Mouse (Mus musculus): ENCODE results near the gene Gm12216.
"Not testable (repeated sequence)": the region's sequence is repeated elsewhere in the genome, so short reads cannot be mapped to it uniquely, and the experiment has no call there.

The Gm12216 gene

GRCm38 (mm10) chr11:53858761-53859580, at the start of gene Gm12216:
Gm12216 (minus strand) TSS chr11:53859256.
- in situ Hi-C loops (cut with MboI; ENCODE audit: low sequenced_read_pairs) = loop anchor here (10.0 kb wide), 1 partner anchor 104 kb away; no protein-coding TSS in a partner anchor

DNA sequence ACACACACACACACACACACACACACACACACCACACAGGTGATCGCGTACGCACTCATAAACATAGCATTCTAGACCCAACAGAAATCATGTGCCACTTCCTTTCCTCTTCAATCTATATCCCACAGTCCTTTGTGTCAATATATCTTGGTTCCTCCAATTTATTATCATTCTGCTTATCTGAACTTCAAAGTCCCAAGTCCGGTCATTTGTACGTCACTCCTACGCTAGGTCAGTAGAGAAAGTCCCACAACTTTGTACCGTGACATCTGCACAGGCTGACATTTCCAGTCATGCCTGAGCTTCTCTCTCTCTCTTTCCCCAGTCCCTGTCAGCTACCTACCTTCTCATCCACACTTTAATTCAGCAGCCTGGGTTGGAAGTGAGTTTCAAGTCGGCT, 49.6 kb upstream of the Gm12216 start:
- in situ Hi-C loops (cut with MboI; ENCODE audit: low sequenced_read_pairs) = no loop called here

- in situ Hi-C loops (cut with MboI; ENCODE audit: low sequenced_read_pairs) = no loop called here
Measured at GRCm38 (mm10) chr11:53904534-53904925, 45.5 kb upstream of the Gm12216 start.

GRCm38 (mm10) chr11:53903781-53904533, 44.9 kb upstream of the Gm12216 start:
- in situ Hi-C loops (cut with MboI; ENCODE audit: low sequenced_read_pairs) = no loop called here

- in situ Hi-C loops (cut with MboI; ENCODE audit: low sequenced_read_pairs) = no loop called here
Measured at GRCm38 (mm10) chr11:53902741-53903140, 43.7 kb upstream of the Gm12216 start.

GRCm38 (mm10) chr11:53900991-53901390, 41.9 kb upstream of the Gm12216 start:
- in situ Hi-C loops (cut with MboI; ENCODE audit: low sequenced_read_pairs) = no loop called here

DNA sequence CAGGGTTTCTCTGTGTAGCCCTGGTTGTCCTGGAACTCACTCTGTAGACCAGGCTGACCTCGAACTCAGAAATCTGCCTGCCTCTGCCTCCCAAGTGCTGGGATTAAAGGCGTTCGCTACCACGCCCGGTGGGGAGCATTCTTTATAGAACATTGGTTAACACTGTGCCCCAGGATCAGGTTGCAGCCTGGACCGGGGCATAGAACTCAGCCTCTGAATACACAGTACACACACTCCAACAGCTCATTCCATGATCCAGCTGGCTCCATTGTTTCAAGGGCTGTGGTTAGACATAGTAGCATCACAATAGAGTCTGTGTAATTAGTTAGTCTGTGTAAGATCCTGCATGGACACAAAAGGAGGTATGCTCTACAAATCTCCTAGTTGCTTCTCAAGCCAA, 40.9 kb upstream of the Gm12216 start:
- in situ Hi-C loops (cut with MboI; ENCODE audit: low sequenced_read_pairs) = no loop called here

DNA sequence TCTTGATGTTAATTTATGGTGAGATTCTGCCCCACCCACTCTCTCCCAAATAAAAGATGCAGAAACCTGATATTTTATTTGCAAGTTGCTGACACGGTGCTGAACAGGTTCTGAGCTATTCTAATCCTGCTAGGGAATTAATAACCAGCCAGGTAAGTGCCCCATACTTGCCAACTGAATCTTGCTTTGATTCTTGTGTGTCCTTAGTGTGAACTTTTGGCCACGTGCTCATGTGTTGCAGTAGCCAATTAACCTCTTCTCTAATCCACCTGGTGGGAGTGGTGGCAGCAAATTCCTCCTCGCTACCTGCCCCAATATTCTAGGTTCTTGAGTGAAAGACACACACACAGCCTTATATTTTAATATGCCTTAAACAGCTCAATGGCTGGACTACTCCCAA, 39.9 kb upstream of the Gm12216 start:
- in situ Hi-C loops (cut with MboI; ENCODE audit: low sequenced_read_pairs) = no loop called here

GRCm38 (mm10) chr11:53896935-53897334, 37.9 kb upstream of the Gm12216 start:
- in situ Hi-C loops (cut with MboI; ENCODE audit: low sequenced_read_pairs) = no loop called here

GRCm38 (mm10) chr11:53893451-53893850, 34.4 kb upstream of the Gm12216 start:
- in situ Hi-C loops (cut with MboI; ENCODE audit: low sequenced_read_pairs) = no loop called here

- in situ Hi-C loops (cut with MboI; ENCODE audit: low sequenced_read_pairs) = no loop called here
Measured at GRCm38 (mm10) chr11:53892716-53893416, 33.8 kb upstream of the Gm12216 start.

- in situ Hi-C loops (cut with MboI; ENCODE audit: low sequenced_read_pairs) = no loop called here
Measured at GRCm38 (mm10) chr11:53891505-53892451, 32.7 kb upstream of the Gm12216 start, which contains the start of gene Slc22a5. Slc22a5 (minus strand) TSS chr11:53891660.

GRCm38 (mm10) chr11:53890906-53891504, 31.9 kb upstream of the Gm12216 start:
- in situ Hi-C loops (cut with MboI; ENCODE audit: low sequenced_read_pairs) = no loop called here

DNA sequence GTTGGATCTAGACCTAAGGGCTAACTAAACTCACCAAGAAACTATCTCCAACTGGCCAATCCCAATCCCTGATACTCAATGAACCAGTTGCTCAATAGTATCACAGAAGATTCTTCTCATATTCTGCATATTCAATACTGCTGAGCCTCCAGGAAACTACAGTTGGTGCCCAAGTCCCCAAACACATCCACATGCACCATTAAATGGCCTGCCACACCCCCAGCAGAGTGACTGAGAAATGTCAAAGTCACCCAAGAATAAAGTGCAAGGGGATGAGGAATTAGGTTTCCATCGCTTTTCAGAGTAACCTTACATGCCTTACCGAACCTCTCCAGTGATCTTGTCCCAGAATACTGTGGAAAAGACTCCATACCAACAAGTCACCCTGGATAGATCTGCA, 31.2 kb upstream of the Gm12216 start:
- in situ Hi-C loops (cut with MboI; ENCODE audit: low sequenced_read_pairs) = no loop called here

DNA sequence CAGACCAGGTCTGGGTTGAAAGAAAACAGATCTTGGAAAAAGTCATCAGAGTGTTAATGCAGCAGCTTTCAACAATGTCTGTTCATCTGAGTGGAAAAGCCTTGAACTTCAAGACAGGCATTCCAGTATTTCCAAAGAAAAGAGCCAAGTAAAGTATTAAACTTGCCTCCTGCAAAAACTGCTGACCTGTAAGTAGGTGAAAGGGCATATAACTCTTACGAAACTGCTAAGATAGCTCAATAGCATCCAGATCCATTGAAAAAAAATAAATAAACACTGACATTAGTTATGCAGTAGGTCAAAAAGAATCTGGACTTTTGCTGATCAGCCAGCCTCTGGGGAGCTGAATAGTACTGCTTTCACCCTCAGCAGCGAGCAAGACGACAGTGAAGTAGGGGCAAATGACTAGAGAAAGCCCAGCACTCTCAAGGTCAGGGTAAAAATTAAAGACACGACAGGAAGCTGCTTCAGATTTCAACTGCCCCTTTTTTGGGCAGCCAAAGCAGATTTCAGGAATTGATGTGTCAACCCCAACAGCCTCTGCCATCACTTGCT, 30.1 kb upstream of the Gm12216 start:
- in situ Hi-C loops (cut with MboI; ENCODE audit: low sequenced_read_pairs) = no loop called here

- in situ Hi-C loops (cut with MboI; ENCODE audit: low sequenced_read_pairs) = no loop called here
Measured at GRCm38 (mm10) chr11:53888242-53888641, 29.2 kb upstream of the Gm12216 start.

DNA sequence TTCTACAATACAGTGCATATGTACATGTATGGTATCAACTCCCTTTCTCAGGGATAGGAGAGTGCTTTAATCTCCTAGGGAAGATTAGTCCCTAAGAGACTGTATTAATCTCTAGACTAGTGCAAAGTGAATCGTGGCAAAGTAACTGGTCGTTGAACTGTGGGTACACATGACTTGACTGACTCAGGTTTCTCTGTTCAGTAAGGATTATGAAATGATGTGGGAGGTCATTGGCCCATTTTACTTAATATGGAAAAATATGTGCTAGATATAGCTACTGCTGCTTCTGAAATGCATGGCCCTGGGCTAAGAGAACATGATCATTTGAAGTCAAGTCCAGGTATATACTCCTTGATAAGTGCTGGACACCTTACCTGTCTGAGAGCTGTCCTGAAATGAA, 24.2 kb upstream of the Gm12216 start:
- in situ Hi-C loops (cut with MboI; ENCODE audit: low sequenced_read_pairs) = no loop called here

DNA sequence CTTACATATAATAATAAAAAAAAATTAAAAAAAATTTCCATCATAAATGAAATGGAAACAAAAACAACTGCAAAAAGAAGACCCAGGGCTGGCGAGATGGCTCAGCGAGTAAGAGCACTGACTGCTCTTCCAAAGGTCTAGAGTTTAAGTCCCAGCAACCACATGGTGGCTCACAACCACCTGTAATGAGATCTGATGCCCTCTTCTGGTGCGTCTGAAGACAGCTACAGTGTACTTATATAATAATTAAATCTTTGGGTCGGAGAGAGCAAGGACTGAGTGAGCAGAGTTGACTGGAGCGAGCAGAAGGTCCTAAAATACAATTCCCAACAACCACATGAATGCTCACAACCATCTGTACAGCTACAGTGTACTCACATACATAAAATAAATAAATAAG, 19.0 kb upstream of the Gm12216 start:
- in situ Hi-C loops (cut with MboI; ENCODE audit: low sequenced_read_pairs) = not testable (repeated sequence)

GRCm38 (mm10) chr11:53876488-53876887, 17.4 kb upstream of the Gm12216 start:
- in situ Hi-C loops (cut with MboI; ENCODE audit: low sequenced_read_pairs) = no loop called here

DNA sequence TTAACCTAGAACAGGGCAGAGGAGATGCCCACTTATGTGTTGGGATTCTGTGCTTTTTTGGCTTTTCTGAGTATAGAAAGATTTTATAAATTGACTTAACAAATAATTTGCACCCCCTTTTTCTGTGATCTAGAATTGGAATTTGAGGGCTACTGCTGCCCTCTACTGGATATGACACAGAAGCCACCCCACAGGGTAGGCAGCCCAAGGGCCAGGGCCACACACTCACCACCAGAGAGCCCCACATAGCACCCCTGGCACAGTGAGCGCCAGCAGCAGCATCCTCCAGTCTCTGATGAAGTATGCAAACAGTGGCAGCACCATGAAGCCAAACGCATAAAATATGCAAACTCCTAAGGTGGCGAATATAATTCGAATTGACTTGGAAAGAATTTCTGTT, 15.7 kb upstream of the Gm12216 start:
- in situ Hi-C loops (cut with MboI; ENCODE audit: low sequenced_read_pairs) = no loop called here
